Mouse (Mus musculus): ENCODE data around the gene Evi5l. TPM values are rescaled to one million over a fixed set of nuclear protein-coding genes. Genes with fewer than 3 reads are reported as not detected.
"Not testable (repeated sequence)": the region's sequence is repeated elsewhere in the genome, so short reads cannot be mapped to it uniquely, and the experiment has no call there.

Gene Evi5l
- polyA plus RNA-seq, 1 experiment from 2014 or later = 57.7 TPM

DNA sequence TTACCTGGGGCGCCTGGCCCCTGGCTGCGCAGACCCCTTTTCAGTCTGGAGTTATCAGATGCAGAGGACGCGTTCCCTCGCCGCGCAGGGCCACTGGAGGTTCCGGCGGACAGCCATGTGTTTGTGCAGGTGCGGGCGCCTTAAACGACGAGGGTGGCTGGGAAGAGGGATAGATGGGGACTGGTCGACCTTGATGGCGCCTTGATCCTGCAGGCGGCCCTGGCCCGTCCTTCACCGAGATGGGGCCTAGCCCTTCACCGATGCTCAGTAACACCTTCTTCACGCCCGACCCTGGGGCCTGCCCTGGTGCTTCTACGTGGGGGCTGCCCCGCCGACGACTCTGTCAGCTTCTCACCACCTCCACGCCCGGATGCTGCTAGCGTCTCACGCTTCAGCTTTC lies 82.8 kb downstream of the Evi5l start:
- Histone ChIP-seq H3K4me3 (no peak overlapping the region), H3K4me1 (peaks cover 26% of the 10 kb centered on the region), H3K27me3 (peaks cover 4% of the 10 kb centered on the region; the same call in 1 of the 2 replicates), H3K9ac (peak overlapping the region; percentile 51), H3K27ac (no peak overlapping the region), H3K36me3 (ENCODE audit: poor library complexity, severe bottlenecking) (peaks cover 57% of the 10 kb centered on the region), H3K9me3 (replicated peaks) (no peaks in the 10 kb centered on the region), H3K4me2 (no peak overlapping the region)
- WGBS = 19% methylated on average over 29 of the region's 29 CpGs
- ATAC-seq = no peak

DNA sequence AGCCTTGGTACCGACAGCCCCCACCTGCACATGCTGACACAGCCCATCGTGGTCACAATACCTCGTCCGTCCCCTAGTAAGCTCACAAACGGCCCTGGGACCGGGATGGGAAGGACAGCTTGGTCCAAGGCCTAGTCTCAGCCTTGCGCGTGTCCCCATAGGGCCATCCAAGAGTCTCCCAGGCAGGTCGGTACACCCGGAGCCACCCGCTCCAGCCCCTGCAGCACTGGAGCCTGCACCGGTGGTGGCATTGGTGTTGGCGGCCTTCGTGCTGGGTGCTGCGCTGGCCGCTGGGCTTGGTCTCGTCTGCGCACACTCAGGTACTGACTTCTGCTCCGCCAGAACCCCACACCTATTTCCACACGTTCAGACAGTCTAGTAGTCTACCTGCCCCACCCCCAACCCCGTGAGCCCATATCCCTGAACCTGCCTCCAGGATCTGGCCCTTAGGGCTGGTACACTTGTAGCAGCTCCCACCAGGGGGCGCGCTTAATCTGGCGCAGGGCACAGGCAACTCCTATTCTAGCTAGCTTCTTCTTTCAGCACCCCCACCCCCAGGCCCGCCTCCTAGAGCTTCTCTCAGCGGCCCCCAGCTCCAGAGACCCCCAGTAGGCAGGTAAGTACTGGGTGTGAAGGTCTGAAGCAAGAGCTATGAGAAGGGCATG lies 84.1 kb downstream of the Evi5l start:
- 31% methylated on average over 26 of the region's 26 CpGs for WGBS
- ATAC-seq = peak; percentile 34
- Histone ChIP-seq H3K4me3 (no peak overlapping the region), H3K27ac (no peak overlapping the region), H3K27me3 (peaks cover 4% of the 10 kb centered on the region; the same call in 1 of the 2 replicates), H3K4me1 (peaks cover 28% of the 10 kb centered on the region), H3K36me3 (ENCODE audit: poor library complexity, severe bottlenecking) (peaks cover 56% of the 10 kb centered on the region), H3K9ac (no peak overlapping the region), H3K9me3 (replicated peaks) (no peaks in the 10 kb centered on the region), H3K4me2 (no peak overlapping the region)

DNA sequence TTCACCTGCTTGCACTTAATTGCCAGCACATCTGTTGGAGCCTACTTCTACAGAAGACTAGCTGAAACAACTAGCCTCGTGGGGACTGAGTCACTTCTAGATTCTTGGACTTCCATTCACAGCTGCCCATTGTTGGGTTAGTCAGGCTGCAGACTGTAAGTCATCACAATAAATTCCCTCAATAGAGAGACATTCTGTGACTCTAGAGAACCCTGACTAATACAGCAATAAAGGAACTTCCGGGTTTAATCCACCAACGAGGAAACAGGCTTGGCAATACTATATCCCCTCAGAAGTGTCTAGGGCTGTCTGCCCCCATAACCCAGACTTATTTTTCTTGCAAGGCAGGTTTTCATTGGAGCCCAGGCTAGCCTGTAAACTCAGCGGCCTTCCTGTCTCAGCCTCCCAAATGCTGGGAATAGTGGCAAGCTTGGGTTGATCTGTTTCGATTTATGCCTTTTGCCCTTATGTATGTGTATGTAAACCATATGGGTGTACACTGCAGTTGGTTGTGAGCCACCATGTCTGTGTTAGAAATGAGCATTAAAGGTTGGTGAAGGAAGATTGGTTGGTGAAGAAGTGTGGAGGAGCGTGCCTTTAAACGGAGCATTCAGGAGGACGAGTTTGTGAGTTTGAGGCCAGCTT lies 85.9 kb downstream of the Evi5l start:
- H3K4me1 ChIP-seq = peaks cover 41% of the 10 kb centered on the region
- 46% methylated on average over 8 of the region's 8 CpGs for WGBS

DNA sequence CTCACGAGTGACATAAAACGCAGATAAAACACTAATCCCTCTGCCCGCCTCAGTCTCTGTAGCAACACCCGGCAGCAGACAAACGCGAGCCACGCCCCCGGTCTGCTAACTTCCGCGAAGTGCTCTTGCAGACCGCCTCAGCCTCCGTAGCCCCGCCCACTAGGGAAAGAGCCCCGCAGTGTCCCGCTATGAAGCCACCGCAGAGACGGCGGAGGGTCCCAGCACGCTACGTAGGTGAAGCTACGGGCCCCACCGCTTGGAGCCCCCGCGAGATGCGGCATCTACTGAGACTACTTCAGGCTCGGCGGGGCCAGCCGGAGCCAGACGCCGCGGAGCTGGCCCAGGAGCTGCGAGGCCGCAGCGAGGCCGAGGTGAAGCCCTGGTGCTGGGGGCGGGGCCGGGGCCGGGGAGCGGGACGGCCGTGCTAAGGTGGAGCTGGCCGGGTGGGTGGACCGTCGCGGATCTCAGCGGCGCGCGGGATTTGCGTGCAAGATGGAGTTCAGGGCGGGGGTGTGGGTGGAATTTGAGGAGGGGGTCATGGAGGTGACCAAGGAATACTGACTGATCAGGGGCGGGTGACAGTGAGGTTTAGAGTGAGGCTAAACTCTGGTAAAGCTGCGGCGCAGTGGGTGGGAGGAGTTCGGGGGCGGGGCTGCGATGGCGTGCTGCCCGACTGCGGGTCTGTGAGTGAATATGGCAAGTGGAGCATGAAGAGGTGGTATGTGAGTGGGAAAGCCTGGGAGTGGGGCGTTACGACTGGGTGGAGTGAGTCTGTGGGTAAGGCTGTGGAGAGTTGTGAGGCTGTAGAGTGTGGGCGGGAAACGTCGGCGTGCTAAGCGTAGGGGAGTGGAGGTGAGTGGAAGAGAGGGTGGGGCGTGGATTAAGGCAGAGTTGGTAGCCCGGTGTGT lies 86.8 kb downstream of the Evi5l start, which contains the start of gene Snapc2:
Gene Snapc2 (plus strand): TSS at position 147 of the 908 bp plus-strand sequence.
- peak; percentile 88 for ATAC-seq
- Histone ChIP-seq H3K4me2 (peak within 1 kb of the TSS; percentile 69), H3K9ac (peak within 1 kb of the TSS; percentile 89), H3K4me1 (peaks cover 50% of the 10 kb centered on the region), H3K9me3 (replicated peaks) (no peaks in the 10 kb centered on the region), H3K4me3 (peak within 1 kb of the TSS; percentile 89), H3K27ac (peak within 1 kb of the TSS; percentile 93), H3K36me3 (ENCODE audit: poor library complexity, severe bottlenecking) (peaks cover 50% of the 10 kb centered on the region), H3K27me3 (peaks cover 4% of the 10 kb centered on the region; the same call in 1 of the 2 replicates)
- WGBS = under 1% methylated on average over 69 of the region's 69 CpGs

More for the DNA sequence above, 85.9 kb downstream of the Evi5l start:
- Histone ChIP-seq H3K9me3 (replicated peaks) (no peaks in the 10 kb centered on the region), H3K9ac (peak overlapping the region; percentile 89), H3K4me2 (peak overlapping the region; percentile 69), H3K36me3 (ENCODE audit: poor library complexity, severe bottlenecking) (peaks cover 56% of the 10 kb centered on the region), H3K4me3 (peak overlapping the region; percentile 89), H3K27ac (peak overlapping the region; percentile 93; the same call in 1 of the 2 replicates), H3K27me3 (peaks cover 4% of the 10 kb centered on the region; the same call in 1 of the 2 replicates)
- ATAC-seq = no peak

DNA sequence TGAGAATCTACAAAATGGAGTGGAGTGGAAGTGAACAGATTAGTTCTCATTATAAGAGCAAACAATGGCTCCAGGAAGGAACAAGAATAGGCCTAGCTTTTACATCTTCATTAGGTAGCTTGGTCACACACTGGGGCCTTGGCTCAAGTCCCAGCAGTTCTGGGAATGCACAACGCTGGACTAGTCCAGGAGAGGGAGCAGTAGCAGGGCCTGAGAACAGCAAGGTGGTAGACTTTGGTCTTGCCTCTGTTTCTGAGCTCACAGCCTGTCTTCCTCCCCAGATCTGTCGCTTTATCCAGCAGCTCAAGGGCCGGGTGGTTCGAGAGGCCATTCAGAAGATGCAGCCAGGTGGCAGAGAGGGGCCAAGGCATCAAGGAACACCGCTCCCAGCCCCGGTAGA lies 87.6 kb downstream of the Evi5l start:
- peak overlapping the region; percentile 93 for H3K27ac ChIP-seq
- 53% methylated on average over 6 of the region's 6 CpGs for WGBS
- H3K9ac ChIP-seq = peak overlapping the region; percentile 89
- peak overlapping the region; percentile 69 for H3K4me2 ChIP-seq
- peaks cover 3% of the 10 kb centered on the region; the same call in 1 of the 2 replicates for H3K27me3 ChIP-seq
- H3K4me1 ChIP-seq = peaks cover 49% of the 10 kb centered on the region
- H3K36me3 ChIP-seq (ENCODE audit: poor library complexity, severe bottlenecking) = peaks cover 42% of the 10 kb centered on the region
- peak overlapping the region; percentile 89 for H3K4me3 ChIP-seq
- ATAC-seq = no peak
- H3K9me3 ChIP-seq (replicated peaks) = no peaks in the 10 kb centered on the region

DNA sequence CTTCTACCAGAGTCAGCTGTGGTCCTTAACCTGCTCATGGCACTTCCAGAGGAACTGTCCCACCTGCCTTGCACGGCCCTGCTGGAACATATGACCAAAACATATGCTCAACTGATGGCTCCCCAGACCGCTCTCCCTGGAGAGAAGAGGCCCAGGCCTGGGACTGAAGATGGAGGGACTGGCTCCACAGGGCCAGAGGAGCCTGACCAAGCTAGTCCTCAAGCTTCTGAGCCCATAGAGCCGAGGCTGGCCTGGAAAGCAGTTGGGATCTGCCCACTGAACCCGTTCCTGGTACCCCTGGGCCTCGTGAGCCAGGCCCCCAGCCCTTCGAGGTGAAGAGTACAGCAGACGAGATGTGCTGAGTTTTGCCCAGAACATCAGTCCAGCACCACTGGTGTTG lies 89.1 kb downstream of the Evi5l start:
- not testable (repeated sequence) for H3K4me3 ChIP-seq; H3K4me2 ChIP-seq; H3K9ac ChIP-seq; H3K9me3 ChIP-seq (replicated peaks); ATAC-seq; H3K27ac ChIP-seq; H3K27me3 ChIP-seq
- H3K4me1 ChIP-seq = peaks cover 43% of the 10 kb centered on the region
- WGBS = 89% methylated on average over 7 of the region's 7 CpGs
- H3K36me3 ChIP-seq (ENCODE audit: poor library complexity, severe bottlenecking) = peaks cover 40% of the 10 kb centered on the region

DNA sequence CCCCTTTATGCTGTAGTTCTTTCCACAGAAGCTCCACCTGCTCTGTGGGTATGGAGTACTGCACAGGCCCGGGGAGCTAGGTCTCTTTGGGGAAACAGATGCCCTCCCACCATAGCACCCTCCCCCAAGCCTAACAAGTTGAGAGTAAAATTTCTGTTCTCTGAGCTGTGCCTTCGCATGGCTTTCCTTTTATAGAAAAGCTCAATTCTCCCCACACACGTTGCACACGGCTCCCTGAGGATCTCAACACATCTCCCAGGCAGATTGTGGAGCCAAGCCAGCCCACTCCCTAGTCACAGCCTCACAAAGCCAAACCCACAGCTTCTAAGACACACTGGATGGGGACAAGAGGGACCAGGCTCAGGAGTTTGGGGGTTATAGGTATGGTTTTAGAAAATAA lies 90.5 kb downstream of the Evi5l start:
- Histone ChIP-seq H3K36me3 (ENCODE audit: poor library complexity, severe bottlenecking) (peaks cover 54% of the 10 kb centered on the region), H3K27me3 (no peaks in the 10 kb centered on the region), H3K9ac (peak overlapping the region; percentile 96), H3K4me2 (peak overlapping the region; percentile 75), H3K4me1 (peaks cover 40% of the 10 kb centered on the region), H3K4me3 (peak overlapping the region; percentile 90), H3K27ac (peak overlapping the region; percentile 97), H3K9me3 (replicated peaks) (no peaks in the 10 kb centered on the region)
- no peak for ATAC-seq
- 56% methylated on average over 4 of the region's 4 CpGs for WGBS

DNA sequence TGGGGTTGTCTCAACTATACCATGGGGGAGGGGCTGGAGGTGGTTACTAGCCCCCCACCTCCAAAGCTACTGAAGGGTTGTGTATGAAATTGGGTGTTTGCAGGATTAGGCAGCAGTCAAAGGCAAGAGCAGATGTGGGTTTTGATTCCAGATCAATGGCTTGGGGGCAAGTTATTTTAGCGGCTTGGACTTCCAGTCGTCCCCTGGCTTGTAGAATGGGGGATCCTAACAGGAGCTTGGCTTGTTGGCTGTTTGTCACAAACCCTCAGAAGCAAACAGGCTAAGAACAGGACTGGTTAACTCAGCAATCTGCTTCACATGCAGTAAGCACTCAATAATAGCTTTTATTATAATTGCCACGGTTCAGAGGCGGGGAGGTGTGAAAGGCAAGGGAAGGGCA lies 91.0 kb downstream of the Evi5l start:
- peaks cover 59% of the 10 kb centered on the region for H3K36me3 ChIP-seq (ENCODE audit: poor library complexity, severe bottlenecking)
- no peaks in the 10 kb centered on the region for H3K9me3 ChIP-seq (replicated peaks)
- peaks cover 39% of the 10 kb centered on the region for H3K4me1 ChIP-seq
- ATAC-seq = no peak
- 52% methylated on average over 4 of the region's 4 CpGs for WGBS
- peak overlapping the region; percentile 96 for H3K9ac ChIP-seq
- peak overlapping the region; percentile 97 for H3K27ac ChIP-seq
- no peaks in the 10 kb centered on the region for H3K27me3 ChIP-seq
- peak overlapping the region; percentile 90 for H3K4me3 ChIP-seq
- H3K4me2 ChIP-seq = peak overlapping the region; percentile 75

DNA sequence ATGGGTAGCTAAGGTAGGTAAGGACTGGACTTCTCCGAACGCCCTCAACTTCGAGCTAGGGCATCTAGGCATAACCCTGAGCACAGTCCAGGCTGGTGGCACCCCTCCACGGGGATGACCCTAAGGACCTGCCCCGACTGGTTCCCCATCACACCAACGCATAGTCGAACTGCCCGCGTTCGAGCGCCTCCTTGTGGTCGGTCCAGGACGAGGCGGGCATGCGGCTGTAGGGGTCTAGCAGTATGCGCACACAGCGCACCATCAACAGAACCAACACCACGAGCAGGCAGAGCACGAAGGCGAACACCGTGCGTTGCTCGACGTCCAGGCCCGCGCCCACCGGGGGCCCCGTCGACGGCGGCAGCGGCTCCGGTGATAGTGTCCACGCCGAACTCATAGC lies 91.9 kb downstream of the Evi5l start:
- H3K9ac ChIP-seq = peak overlapping the region; percentile 96
- H3K9me3 ChIP-seq (replicated peaks) = no peaks in the 10 kb centered on the region
- peak overlapping the region; percentile 97 for H3K27ac ChIP-seq
- H3K36me3 ChIP-seq (ENCODE audit: poor library complexity, severe bottlenecking) = peaks cover 67% of the 10 kb centered on the region
- peak; percentile 73 for ATAC-seq
- H3K4me3 ChIP-seq = peak overlapping the region; percentile 90
- WGBS = 2% methylated on average over 35 of the region's 35 CpGs
- H3K27me3 ChIP-seq = no peaks in the 10 kb centered on the region
- peaks cover 36% of the 10 kb centered on the region for H3K4me1 ChIP-seq
- H3K4me2 ChIP-seq = peak overlapping the region; percentile 75

DNA sequence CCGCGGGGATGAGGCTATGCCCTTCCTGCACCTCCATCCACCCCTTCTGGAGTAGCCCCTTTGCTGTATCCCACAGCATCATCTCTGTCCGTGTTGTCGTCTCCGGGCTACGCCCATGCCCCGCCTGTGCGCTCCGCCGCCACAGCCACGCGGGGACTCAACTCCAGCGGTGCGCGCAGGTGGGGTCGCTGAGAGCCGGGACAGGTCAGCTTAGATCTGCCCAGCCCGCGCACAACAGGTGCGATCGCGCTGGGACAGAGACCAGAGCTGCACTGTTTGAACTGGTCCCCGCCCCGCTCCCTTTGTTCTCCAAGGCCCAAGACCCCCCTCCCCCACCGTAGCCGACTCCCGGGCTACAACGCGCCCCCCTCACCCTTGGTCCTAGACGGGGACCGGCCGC lies 92.3 kb downstream of the Evi5l start:
- H3K4me1 ChIP-seq = peaks cover 34% of the 10 kb centered on the region
- H3K27ac ChIP-seq = peak overlapping the region; percentile 97
- ATAC-seq = peak; percentile 73
- peak overlapping the region; percentile 90 for H3K4me3 ChIP-seq
- H3K27me3 ChIP-seq = no peaks in the 10 kb centered on the region
- H3K36me3 ChIP-seq (ENCODE audit: poor library complexity, severe bottlenecking) = peaks cover 71% of the 10 kb centered on the region
- H3K9me3 ChIP-seq (replicated peaks) = no peaks in the 10 kb centered on the region
- peak overlapping the region; percentile 96 for H3K9ac ChIP-seq
- H3K4me2 ChIP-seq = peak overlapping the region; percentile 75
- WGBS = under 1% methylated on average over 28 of the region's 32 CpGs

DNA sequence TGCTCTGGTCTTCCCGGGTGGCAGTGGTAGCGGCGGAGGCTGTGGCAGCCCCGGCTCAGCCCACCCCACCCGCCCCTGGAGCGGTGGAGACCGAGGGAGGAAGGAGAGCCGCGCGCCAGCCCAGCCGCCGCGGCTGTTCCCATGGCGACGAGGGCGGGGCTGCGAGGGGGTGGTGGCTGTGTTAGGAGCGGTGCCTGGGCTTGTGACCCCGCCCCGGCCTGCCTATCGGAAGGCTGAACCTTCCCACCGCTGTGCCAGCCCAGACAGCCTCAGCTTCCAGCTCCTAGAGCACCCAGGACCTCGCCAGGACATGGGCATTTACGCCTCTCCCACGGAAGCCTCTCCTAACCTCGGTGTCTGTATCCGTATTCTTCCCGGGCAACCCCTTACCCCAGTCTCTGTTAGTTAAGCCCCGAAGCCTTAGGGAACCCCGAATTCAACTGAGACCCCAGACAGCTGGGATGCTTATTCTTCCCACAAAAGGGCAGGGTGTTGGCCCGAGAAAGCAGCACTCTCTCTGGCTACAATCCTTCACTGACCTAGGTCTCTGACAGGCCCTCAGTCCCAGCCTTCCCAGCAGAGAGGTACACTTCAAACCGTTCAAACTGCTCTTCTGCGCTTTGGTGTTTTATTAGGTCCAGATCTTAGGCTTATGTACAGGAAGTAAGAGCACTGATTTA lies 92.9 kb downstream of the Evi5l start, which contains the start of gene Ctxn1:
Gene Ctxn1 (minus strand): TSS at position 150 of the 680 bp plus-strand sequence.
- Histone ChIP-seq H3K27me3 (no peaks in the 10 kb centered on the region), H3K4me2 (peak within 1 kb of the TSS; percentile 75), H3K36me3 (ENCODE audit: poor library complexity, severe bottlenecking) (peaks cover 77% of the 10 kb centered on the region), H3K9me3 (replicated peaks) (no peaks in the 10 kb centered on the region), H3K27ac (peak within 1 kb of the TSS; percentile 97), H3K4me3 (peak within 1 kb of the TSS; percentile 90), H3K4me1 (peaks cover 28% of the 10 kb centered on the region), H3K9ac (peak within 1 kb of the TSS; percentile 96)
- WGBS = 6% methylated on average over 33 of the region's 33 CpGs
- ATAC-seq = peak; percentile 92
